Mouse (Mus musculus): Measurements from ENCODE around the gene Fgf18.

Fgf18 gene

DNA sequence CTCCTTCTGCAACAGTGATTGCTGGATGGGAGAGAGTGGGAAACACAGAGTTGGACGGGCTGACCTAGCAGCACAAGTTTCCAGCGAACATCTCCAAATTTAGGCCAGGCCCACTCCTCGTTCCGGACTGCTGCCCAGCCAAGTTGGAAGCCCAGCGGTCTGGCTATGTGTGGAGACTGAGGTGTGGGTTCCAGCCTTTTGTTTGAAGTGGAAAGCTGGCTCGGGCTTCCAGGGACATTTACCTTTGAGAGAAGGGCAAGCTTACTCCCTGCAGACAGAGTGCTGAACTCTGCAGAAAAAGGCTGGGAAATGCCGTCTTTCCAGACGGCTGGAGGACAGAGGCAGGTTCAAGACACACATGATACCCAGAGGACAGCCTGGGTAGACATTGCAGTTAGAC is 27.6 kb downstream of the Fgf18 start:
- intact Hi-C loops (cut with DNase I), result no loop called here

DNA sequence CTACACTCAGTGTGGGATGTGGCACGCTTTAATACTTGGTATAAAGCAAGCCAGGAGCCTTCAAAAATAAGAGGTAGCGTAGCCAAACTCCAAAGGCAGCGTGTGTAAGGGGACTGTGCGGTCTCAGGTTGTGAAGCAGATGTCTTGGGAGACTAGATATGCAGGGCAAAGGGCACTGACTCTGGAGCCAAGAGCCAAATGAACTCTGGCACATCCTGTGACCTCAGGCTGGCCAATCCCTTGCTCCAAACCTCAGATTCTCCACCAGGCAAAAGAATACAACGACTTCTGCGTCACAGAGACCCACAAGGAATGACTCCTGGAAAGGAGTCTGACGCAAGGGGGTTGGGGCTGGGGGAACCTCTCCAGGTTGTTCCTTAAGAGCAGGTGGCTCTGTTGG is 28.1 kb downstream of the Fgf18 start:
- intact Hi-C loops (cut with DNase I), result no loop called here

DNA sequence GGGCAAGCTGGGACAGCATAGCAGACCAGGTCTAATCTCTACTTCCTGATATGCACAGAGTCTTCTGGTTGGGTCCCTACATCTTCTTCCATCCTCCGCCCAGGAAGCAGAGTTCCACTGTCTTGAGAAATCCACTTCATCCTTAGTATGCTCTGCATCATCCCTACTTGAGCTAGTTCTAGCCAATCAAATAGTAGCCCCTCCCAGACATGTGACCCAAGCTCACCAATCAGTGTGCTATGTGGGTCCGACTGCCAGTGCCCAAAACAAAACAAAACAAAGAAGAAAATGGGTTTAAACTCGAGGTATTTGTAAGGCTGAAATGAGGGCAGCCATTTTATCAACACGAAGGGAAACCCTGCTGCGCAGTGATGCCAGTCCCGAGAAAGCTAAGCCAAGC is 28.7 kb downstream of the Fgf18 start:
- intact Hi-C loops (cut with DNase I), result no loop called here

DNA sequence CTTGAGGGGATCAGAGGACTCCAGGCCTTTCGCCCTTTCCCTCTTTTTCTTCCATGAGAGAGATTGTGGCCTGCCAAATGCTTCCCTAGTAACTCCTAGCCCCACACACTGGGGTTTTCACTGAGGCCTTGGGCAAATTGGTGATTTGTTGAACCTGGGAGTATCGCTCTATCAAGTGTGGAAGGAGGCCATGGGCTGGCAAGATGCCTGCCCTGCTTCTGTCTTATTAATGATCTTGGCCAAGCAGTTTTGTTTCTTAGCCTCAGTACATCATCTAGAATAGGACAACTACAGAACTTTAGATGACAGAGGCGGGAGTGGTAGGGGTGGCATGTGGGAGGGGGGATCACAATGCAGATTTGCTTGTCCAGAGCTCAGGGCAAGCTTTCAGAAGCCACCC is 31.4 kb downstream of the Fgf18 start:
- intact Hi-C loops (cut with DNase I), result no loop called here

DNA sequence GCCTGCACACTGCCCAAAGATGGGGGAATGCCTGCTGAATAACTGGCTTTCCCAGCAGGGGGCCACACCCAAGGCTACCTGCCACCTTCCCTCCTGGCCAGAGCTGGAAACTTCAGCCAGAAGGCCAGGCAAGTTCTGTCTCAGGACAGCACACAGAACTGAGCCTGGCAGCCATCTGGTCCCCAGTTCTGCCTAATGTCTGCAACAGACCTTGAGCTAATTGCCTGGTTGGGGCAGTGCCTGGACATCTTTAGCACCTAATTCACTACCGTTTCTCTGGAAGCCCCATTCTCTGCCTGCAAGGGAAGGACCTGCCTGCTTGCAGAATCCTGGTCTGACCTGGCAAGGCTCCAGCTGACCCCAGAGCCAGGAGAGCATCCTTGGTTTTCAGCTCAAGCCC is 34.8 kb downstream of the Fgf18 start:
- intact Hi-C loops (cut with DNase I), result no loop called here

DNA sequence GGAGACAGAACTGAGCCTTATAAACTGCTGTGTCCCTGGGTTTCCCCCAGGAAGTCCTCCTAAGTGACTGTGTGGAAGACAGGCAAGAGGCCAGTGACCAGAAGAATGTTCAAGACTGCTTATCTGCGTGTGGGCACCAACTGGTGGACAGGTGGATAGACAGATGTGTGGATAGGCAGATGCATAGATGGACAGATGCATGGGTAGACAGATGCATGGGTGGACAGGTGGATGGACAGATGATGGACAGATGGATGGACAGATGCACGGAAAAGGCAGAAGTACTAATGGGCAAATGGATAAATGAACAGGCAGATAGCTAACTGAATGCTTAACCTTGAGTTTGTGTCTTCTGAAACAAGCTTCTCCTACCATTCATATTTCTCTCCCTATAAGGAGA is 37.1 kb downstream of the Fgf18 start:
- intact Hi-C loops (cut with DNase I), result no loop called here

DNA sequence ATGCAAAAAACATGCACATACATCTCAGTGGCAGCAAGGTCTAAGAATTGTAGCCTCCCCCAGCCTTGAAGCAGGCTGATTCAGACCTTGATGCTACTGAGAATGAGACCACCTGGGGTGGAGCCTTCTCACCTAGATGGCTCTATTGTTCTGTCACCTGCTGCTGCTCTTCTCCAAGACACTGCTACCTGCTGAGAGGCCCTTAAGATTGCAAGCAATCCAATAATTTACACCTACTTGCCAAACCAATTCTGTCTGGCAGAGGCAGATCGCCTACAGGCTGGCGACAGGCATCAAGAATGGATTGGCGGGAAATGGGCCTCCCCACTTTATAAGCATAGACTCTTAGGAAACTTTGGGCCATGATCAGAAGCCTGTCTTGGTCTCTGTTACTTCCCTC is 39.7 kb downstream of the Fgf18 start:
- intact Hi-C loops (cut with DNase I), result no loop called here

DNA sequence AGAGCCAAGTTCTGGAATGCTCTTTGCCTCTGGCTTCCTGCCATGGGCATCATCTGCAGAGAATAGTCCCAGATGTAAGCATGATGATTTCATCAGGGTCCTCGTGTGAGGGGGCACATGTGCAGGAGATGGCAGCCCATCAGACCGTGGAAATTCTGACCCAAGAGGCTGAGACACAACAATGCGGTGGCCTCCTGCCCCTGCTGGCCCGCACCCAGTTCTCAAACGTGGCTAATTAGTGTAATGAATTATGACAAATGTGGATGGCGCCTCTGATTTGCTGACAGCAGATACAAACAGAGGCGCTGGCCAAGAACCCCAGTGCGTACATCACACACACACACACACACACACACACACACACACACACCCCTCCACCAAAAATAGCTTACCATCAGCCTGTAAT is 42.3 kb downstream of the Fgf18 start:
- intact Hi-C loops (cut with DNase I), result no loop called here

DNA sequence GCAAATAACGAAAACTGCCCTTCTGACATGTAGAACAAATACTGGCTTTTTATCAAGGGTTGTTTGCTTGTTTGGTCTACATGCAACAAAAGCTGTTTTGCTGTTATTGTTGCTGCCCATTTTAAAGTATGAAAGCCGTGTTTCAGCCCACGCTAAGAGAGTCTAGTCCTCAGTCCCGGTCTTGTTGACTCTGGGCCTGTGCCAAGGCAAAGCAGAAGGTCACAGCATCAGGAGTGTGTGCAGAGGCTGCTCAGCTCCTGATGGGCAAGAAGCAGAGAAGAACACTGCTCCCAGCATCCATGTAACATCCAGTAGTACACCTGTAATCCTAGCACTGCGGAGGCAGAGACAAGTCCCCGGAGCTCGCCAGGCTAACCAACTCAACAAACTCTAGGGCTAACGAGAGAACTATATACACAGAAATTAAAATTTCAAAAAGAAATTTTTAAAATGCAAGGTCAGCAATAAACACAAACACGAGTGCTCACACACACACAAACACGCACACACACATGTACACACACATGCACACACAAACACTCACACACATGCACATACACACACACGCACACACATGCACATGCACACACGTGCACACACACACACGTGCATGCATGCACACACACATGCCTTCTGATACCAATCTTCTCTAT is 43.8 kb downstream of the Fgf18 start:
- intact Hi-C loops (cut with DNase I), result no loop called here

DNA sequence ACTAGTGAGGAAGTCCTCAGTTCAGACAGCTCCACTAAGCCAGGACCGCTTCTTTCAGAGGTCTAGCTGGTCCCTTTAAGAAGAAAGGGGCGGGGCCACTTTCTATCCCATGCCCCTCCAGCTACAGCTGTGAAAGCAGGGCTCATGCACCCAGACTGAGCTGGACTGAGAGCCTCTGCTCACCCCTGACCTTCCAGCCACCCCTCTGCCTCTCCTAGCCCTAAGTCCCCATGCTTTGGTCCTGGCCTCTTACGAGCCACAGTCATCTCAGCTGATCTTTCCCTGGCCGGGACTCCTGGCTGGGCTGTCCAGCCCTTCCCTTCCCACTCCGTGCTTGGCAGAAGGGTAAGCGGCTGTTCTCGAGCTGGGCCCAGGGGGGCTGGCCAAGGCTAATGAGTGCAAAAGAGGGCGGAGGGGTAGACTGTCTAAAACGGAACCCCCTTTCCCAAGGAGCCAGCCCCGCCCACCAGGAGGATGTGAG is 47.1 kb downstream of the Fgf18 start:
- intact Hi-C loops (cut with DNase I), result no loop called here

DNA sequence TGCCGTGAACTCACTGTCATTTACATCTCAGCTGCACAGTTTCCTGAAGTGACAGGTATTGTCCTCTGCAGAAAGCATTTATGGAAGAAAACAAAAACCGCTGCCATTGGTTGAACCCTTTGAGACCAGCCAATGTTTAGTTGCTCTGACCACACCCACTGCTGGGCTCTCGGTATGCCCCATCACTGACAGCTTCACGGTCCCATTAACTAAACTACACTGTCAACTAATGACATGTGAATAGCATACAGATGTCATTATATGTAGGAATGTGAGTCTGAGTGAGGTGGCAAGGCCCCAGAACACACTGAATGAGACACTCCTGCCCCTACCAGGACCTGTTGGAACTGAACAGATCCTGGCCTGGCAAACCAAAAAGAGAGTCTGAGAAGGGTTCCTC is 47.8 kb downstream of the Fgf18 start:
- intact Hi-C loops (cut with DNase I), result no loop called here

DNA sequence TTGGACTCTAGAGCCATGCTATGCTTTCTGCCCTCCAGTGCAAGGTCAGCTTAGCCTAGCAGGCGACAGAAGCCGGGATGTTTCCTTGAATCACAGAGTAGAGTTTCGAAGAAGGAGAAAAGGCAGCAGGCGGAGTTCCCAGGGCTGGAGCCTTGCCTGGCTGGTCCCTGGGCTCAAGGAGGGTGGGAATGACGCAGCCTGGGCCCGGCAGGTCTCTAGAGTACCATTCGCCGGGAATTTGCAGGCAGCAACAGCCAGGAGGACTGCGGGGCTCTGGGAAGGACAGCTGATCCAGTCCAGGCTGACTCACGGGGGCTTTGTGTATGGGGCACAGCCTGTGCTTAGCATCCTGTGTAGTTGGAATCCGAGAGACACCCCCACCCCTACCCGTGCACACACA is 48.8 kb downstream of the Fgf18 start:
- intact Hi-C loops (cut with DNase I), result no loop called here

DNA sequence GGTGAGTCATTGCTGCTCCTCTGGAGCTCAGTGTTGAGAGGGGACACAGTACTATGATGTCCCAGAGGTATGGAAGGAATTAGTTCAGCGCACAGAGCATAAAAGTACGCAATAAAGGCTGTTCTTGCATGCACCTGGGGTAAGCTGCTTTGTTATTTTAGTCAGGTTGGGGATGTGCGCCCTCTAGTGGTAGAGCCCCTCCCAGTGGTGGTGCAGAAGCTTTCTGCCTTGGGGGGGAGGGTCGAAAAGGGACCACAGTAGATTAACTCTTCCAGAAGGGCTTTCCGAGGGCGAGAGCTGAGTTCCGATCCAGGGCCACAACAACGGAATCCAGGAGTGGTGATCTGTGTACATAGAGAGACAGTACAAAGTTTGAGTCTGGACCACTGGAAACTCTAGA is 49.3 kb downstream of the Fgf18 start:
- intact Hi-C loops (cut with DNase I), result no loop called here

DNA sequence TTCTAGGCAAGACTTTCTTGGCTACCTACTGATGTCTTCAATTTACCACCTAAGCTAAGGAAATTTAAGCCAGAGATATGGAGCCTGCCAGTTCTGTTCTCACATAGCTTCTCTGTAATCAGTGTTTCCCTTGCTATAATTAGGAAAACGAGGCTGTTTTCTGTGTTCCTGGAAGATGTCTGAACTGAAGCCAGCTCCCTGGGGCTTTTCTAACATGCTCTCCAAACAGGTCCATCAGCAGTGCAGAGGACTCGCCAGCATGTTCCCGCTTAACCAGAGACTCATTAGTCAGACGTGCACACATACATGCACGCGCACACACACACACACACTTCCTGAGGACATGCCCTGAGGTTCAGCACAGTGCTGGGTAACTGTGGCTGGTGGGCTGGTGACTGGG is 57.3 kb downstream of the Fgf18 start:
- intact Hi-C loops (cut with DNase I), result no loop called here

DNA sequence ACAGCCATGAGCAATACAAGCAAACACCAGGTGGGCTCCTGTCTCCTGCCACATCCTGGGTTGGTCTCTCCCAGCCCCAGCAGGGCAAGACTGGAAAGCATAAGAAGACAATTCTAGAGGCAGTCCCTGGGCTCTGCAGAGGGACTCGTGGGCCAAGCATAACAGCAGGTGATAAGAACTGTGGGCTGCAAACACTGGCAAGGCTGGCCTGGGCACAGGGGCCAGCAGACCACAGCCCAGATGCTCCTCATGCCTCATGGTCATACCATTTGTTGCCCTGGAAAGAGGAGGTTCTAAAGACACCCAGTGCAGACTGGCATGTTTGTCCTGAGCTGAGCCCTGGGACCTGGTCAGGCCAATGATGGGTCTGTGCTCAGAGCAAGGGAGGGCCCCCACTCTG is 59.0 kb downstream of the Fgf18 start:
- intact Hi-C loops (cut with DNase I), result no loop called here

DNA sequence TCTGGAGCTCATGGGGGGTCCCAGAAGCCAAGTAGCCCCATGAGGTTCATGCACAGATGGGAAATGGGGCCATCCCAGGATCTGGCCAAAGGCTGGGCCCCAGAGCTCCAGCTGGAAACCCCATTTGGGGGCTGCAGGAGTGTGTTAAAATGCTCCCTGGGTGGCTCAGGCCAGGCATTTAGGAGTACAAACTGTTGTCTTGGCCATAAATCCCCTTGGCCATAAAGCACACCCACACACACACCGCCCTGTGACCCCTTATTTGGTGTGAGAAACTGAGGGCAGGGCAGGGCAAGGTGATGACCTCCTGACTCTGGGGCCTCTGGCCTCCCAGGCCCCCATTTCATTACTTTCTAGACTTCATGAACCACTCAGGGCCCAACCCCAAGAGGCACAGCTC is 61.2 kb downstream of the Fgf18 start:
- intact Hi-C loops (cut with DNase I), result no loop called here

DNA sequence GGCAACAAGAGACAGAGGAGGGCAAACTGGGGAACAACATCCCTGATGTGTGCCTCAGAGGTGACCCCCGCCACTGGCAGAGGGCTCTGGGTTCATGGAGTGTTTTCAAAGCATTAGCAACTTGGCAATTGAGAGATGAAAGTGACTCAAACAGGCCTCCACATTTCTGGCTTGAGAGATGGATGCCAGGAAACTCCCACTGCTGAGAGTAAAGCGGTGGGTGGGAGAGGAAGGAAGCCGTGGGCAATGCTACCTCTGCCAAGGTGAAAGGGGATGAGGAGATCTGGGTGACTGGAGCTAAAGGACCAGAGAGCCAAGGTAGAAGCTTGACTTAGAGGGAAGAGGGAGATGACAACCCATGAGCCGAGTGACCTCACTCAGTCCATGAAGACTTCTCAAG is 61.7 kb downstream of the Fgf18 start:
- intact Hi-C loops (cut with DNase I), result no loop called here

DNA sequence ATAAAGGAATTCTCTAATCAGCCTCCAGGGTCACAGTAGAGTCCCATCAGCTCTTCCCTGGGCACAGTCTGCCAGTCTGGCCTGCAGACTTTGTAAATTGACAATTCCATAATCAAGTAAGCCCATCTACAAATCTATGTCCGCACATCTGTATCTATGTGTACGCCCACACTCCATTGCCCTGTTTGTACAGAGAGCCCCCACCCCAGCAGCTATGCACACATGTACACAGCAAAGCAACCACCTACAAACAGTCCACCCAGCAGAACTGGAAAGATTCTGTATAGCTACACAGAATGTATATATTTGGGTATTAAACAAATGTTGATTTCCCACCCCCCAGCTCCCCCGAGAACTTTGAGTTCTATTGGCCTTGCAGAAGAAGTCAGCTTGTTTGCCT is 62.1 kb downstream of the Fgf18 start:
- intact Hi-C loops (cut with DNase I), result no loop called here

DNA sequence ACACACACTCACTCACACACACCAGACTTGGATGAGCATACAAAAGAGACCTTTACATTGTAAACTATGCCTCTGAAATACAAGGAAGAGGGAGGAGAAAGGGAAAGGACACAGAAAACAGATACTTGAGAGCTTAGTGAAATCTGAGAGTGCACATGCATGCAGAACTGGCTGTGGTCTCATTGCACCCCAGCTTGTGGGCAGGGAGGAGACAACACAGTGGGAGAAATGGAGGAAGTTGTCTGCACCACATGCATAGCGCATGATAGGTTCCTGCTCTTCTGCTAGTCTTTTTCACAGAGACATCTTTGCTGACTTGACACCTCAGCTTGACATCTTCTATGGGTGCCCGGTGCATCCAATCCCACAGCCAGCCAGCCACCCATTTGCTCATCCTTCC is 63.2 kb downstream of the Fgf18 start:
- intact Hi-C loops (cut with DNase I), result no loop called here

DNA sequence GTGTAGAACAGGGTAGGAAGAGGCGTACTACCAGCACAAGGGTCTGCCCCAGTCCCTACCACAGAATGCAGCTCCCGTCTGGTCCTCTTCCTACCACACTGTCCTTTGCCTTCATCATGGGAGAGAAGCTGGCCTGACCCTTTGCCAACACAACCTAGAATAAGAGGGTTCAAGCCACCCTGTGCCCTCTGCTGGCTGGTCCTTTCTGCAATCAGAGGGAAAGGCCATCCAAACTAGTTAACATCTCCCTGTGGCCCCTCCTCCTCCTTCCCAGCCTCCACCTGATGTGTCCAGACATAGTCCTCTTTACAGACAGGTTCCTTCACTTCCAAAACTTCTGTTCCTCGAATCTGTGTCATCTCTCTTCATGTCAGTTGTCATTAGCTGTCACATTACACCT is 66.0 kb downstream of the Fgf18 start:
- intact Hi-C loops (cut with DNase I), result no loop called here

DNA sequence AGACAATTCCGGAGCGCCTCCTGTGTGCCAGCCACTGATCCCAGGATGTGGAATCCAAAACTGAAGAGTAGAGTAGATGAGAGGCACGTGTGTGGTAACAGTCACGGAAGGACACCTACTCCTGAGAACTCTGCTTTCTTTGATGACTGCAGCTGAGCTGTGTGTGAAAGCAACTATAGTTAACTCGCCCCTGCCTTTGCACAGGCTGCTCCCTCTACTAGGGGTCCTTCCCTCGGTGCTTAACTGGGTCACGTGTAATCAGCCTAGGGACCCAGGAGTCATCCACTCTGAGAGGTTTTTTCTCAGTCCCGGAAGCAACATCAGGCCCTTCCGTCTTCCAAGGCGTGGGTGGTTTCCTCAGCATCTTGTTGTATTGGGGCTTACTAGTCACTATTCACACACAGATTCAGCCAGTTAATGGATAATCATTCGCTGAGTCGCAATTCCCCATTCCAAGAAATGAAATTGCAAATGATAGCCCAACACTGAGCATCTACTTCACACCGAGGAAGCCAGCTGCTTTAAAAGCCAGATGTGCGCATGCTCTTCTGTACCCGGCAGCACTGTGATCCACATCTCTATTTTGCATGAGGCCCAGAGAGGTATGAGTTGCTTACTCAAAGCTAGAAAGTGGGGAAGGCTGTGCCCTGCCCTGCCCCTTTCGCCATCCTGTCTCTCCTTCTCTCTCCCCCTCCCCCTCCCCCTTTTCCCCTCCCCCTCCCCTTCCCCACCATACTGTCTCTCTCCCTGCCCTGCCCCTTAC is 67.0 kb downstream of the Fgf18 start:
- intact Hi-C loops (cut with DNase I), result no loop called here

DNA sequence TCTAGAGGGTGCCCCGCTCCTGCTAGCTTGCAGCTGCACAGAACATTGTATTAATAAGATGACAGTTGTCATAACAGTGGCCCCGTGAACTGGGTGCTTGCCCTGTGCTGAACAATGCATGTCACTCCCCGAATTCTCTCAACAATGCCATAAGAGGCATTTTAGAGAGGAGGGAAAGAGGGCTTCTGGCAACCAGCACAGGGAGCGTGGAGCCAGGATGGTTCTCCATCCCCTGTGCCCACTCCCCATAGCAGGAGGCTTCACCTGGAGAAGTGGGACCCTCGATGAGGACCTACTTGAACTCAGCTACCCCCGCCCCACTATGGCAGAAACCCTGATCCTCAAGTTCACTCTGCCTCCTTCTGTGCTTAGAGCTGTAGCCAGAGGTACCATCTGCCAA is 67.8 kb downstream of the Fgf18 start:
- intact Hi-C loops (cut with DNase I), result no loop called here

DNA sequence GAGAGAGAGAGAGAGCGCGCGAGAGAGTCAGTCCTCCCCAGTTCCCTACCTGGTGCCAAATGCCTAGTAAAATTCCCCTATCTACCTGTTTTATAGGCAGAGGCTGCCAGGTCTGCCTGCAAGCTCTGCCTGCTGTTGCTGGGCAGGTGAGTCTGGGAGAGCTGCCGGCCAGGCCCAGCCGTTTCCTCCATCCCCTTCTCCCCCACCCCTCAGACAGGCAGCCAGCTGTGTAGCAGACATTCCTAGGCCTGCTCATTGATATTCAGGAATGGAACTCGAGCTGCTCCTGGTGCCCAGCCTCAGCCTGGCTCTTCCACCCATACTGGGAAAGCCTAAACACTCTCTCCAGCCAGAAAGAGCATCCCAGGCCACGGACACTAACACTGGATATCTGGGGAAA is 69.2 kb downstream of the Fgf18 start:
- intact Hi-C loops (cut with DNase I), result no loop called here
